Mouse (Mus musculus): ENCODE data around the gene Cryba1.

DNA sequence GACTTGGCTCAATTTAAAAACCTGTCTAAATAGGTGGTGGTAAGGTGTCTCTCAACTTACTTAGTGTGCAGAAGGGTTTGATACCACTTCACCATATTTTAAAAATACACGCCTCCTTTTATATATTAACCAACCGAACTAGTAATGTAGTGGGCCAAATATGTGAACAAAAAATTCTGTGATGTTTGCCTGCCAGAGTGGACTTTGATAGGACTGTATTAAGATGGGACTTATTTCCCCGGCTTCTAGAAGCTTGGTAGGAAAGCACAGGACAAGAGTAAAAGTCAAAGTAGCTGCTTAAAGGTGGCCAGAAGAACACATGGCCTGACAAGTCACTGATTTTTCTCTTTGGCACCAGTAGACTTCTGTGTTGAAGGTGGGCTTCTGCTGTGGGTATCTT lies 11.3 kb downstream of the Cryba1 start:
- TF ChIP-seq CTCF (IDR thresholded peaks at IDR 0.05; ENCODE audit: low read depth, low read length): no peak
- TF ChIP-seq POLR2A (IDR thresholded peaks at IDR 0.05; ENCODE audit: borderline replicate concordance, low read depth, low read length): no peak
